ENCODE assay signal across 7 mouse cellular contexts in genomic region chr5:129063037-129063791, GRCm38 (mm10). TPM values are rescaled to one million over a fixed set of nuclear protein-coding genes. Genes with fewer than 3 reads are reported as not detected.
DNase-seq lines count a peak whose midpoint lies in the region; ATAC-seq and TF ChIP-seq lines count a peak whose summit lies in the region.

No protein-coding gene starts in this region.

- no peaks in the 10 kb centered on the region for H3K27me3 ChIP-seq in midbrain, embryonic 14.5 days (ENCODE audit: control insufficient read depth, insufficient read depth, low read length)

- peak; percentile 58 for ATAC-seq in inflammation-experienced regulatory T-cells, adult 6 months
- peak; percentile 48; the same call in 1 of the 2 replicates for ATAC-seq in midbrain, embryonic 14.5 days (ENCODE audit: low FRiP score, low TSS enrichment)

- H3K27ac ChIP-seq in cortical plate, adult 2 months (ENCODE audit: insufficient read depth, low read length), result no peak overlapping the region
- H3K27ac ChIP-seq in midbrain, embryonic 14.5 days (replicated peaks; ENCODE audit: low read depth, low read length), result no peak overlapping the region

- no peak for TF ChIP-seq POLR2A in cortical plate, adult 2 months (IDR thresholded peaks at IDR 0.05; ENCODE audit: extremely low read depth, insufficient read depth, low read length)

- peak overlapping the region; percentile 3; the same call in 1 of the 2 replicates for H3K4me3 ChIP-seq in cortical plate, adult 2 months (ENCODE audit: insufficient read depth, low read length)
- H3K4me3 ChIP-seq in midbrain, embryonic 14.5 days (replicated peaks; ENCODE audit: low read depth, low read length), result peak overlapping the region; percentile 20

- H3K4me2 ChIP-seq in midbrain, embryonic 14.5 days (ENCODE audit: low read length), result peak overlapping the region; percentile 51

- WGBS in midbrain, embryonic 14.5 days, result 12% methylated on average over 21 of the region's 21 CpGs

- peaks cover 8% of the 10 kb centered on the region for H3K4me1 ChIP-seq in cortical plate, adult 2 months (ENCODE audit: control insufficient read depth, insufficient read depth, low read length)
- H3K4me1 ChIP-seq in midbrain, embryonic 14.5 days (ENCODE audit: control insufficient read depth, insufficient read depth, low read length), result peaks cover 4% of the 10 kb centered on the region; the same call in 1 of the 2 replicates

- 0 out of 2 replicates have a peak overlapping the region, but pooled peaks have one; percentile 10 for H3K9ac ChIP-seq in midbrain, embryonic 14.5 days (replicated peaks; ENCODE audit: low read length)

- peak; percentile 78 for TF ChIP-seq CTCF in cortical plate, adult 2 months (IDR thresholded peaks at IDR 0.05; ENCODE audit: extremely low read depth, insufficient read depth, low read length)

- intact Hi-C loops in gastrocnemius, postnatal 14 days (cut with DNase I; ENCODE audit: low total_unique reads), result loop anchor here (5.0 kb wide), 1 partner anchor 524 kb away; no protein-coding TSS in a partner anchor
- intact Hi-C loops in left cerebral cortex, postnatal 4 days (cut with DNase I), result loop anchor here (5.0 kb wide), 2 partner anchors 114 to 659 kb away; no protein-coding TSS in a partner anchor

- no peaks in the 10 kb centered on the region for H3K9me3 ChIP-seq in midbrain, embryonic 14.5 days (ENCODE audit: control insufficient read depth, low read length)

- peak; percentile 78 for DNase-seq in adipocyte (ENCODE audit: low spot score)
- DNase-seq in gastrocnemius, postnatal 14 days, result peak; percentile 81
- peak; percentile 87 for DNase-seq in left cerebral cortex, postnatal 4 days
- DNase-seq in midbrain, embryonic 14.5 days, result peak; percentile 92
- peak; percentile 48 for DNase-seq in spleen, adult 12 weeks (ENCODE audit: low spot score)

- H3K36me3 ChIP-seq in midbrain, embryonic 14.5 days (ENCODE audit: control insufficient read depth, insufficient read depth, low read length), result no peaks in the 10 kb centered on the region

RNA-seq across cellular contexts. Expression of gene Adgrd1, which starts 33.3 kb away (rescaled TPM):
- 3.1 and 3.5 TPM in 2 replicates for polyA plus RNA-seq in cortical plate, adult 2 months (2012; rRNA removed)
- 1 to 10 TPM; 4.4 to 6.1 TPM for total RNA-seq in gastrocnemius, postnatal 14 days (2021)
- polyA plus RNA-seq in inflammation-experienced regulatory T-cells, adult 6 months (2017; shearing (Covaris generic)), result 1 to 10 TPM in 1 of 3 experiments, under 1 TPM in 2; 0.34 to 1.5 (median 0.68) TPM
- under 1 TPM; 0.28 to 0.38 TPM for total RNA-seq in left cerebral cortex, postnatal 4 days (2021)
- 0.07 and 0.19 TPM in 2 replicates for polyA plus RNA-seq in midbrain, embryonic 14.5 days (2014; fragmentation: Nextera tagmentation; extraction: Ambion mirVana)

RNA-seq across cellular contexts. Expression of gene Ran, which starts 43.3 kb away (rescaled TPM):
- 127 and 133 TPM in 2 replicates for polyA plus RNA-seq in cortical plate, adult 2 months (2012; rRNA removed)
- 10 to 100 TPM; 75.3 to 78.2 TPM for total RNA-seq in gastrocnemius, postnatal 14 days (2021)
- polyA plus RNA-seq in inflammation-experienced regulatory T-cells, adult 6 months (2017; shearing (Covaris generic)), result 100 to 1,000 TPM; 221 to 494 (median 253) TPM
- total RNA-seq in left cerebral cortex, postnatal 4 days (2021), result 100 to 1,000 TPM; 164 to 165 TPM
- 391 and 451 TPM in 2 replicates for polyA plus RNA-seq in midbrain, embryonic 14.5 days (2014; fragmentation: Nextera tagmentation; extraction: Ambion mirVana)

RNA-seq across cellular contexts. Expression of gene Stx2, which starts 54.8 kb away (rescaled TPM):
- 44.0 and 50.3 TPM in 2 replicates for polyA plus RNA-seq in cortical plate, adult 2 months (2012; rRNA removed)
- 10 to 100 TPM in 1 of 2 experiments, 1 to 10 TPM in 1; 8.7 to 10.4 TPM for total RNA-seq in gastrocnemius, postnatal 14 days (2021)
- 1 to 10 TPM; 1.1 to 2.3 (median 1.9) TPM for polyA plus RNA-seq in inflammation-experienced regulatory T-cells, adult 6 months (2017; shearing (Covaris generic))
- 10 to 100 TPM; 30.4 to 33.2 TPM for total RNA-seq in left cerebral cortex, postnatal 4 days (2021)
- polyA plus RNA-seq in midbrain, embryonic 14.5 days (2014; fragmentation: Nextera tagmentation; extraction: Ambion mirVana), result 10.4 and 15.6 TPM in 2 replicates
